Mouse (Mus musculus) spleen, postnatal 14 days (tissue): ENCODE data around the gene Taar3.

ENCODE experiments used
- DNase-seq, 2 experiments: peaks; one replicate each; pipeline ENCODE4 v3.0.0; 2021 to 2022; ENCODE audit warnings: low spot score in 2 of 2

Gene Taar3

DNA sequence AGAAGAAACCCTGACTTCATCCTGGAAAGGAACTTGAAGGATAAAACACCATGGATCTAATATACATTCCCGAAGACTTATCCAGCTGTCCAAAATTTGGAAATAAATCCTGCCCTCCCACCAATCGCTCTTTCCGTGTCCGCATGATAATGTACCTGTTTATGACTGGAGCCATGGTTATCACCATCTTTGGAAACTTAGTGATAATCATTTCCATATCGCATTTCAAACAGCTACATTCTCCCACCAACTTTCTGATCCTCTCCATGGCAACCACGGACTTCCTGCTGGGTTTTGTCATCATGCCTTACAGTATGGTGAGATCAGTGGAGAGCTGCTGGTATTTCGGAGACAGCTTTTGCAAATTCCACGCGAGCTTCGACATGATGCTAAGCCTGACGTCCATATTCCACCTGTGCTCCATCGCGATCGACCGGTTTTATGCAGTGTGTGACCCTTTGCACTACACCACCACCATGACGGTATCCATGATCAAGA lies at the start of gene Taar3:
TSS of gene Taar3 (plus strand) at position 51 of the 498 bp plus-strand sequence.
- no peak for DNase-seq

- no peak for DNase-seq
Observed at GRCm38 (mm10) chr10:23901119-23901518, 48.2 kb upstream of the Taar3 start.

DNA sequence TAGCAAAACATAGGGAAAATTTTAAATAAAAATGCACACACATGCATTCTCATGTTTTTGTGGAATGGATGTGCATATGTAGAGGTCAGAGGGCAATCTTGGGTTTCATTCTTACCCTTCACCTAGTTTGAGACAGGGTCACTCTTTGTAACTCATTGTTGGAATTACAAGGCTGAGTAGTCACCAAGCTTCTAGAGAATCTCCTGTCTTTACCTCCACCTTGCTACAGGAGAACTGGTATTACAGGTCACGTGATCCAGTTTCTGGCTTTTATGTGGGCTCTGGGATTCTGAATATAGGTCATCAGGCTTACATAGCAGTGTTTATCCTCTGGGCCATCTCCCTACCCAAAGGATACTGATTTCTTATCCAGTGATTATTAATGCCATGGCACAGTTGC lies 43.7 kb upstream of the Taar3 start:
- DNase-seq: no peak

DNA sequence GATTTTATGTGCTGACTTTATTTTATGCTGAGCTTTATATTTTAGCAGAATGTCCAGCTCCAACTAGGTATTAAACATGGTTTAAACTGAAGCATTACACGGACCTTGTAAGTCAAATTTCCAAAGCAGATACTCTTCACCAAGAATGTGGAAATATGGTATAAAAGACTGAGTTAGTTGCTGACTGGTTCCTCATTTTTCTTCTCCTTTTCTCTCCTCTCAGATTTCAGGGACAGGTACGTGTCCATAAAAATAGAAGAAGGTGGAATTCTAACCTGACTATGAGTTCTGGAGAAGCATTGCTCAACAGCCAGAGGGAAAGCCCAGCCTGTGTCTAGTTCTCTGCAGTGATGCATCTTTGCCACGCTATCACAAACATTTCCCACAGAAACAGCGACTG lies 29.3 kb upstream of the Taar3 start, which contains the start of gene Taar1:
TSS of gene Taar1 (plus strand) at position 301 of the 400 bp plus-strand sequence.
- DNase-seq: no peak

GRCm38 (mm10) chr10:23922468-23922867 lies 26.9 kb upstream of the Taar3 start:
- DNase-seq: no peak

- DNase-seq: no peak
Observed at GRCm38 (mm10) chr10:23923941-23924340, 25.4 kb upstream of the Taar3 start.

DNA sequence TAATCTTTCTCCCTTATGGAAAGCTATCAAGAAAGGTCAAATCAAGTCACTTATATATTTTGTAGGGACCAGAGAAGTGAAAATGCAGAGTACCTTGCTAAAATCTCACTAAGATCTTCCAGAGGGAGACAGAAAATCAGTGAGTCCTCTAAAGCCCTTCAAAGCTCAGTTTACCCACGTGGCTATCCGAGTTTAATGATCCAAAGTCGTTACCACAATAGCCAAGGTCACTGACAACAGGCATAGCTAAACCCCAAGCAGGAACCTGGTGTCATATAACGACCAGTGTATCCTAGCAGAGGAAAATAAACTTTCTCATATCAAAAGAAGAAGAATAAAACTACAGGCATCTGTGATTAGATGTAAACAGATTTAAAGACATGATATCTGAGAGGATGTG lies 11.7 kb upstream of the Taar3 start:
- DNase-seq: no peak

GRCm38 (mm10) chr10:23938312-23938711 lies 11.0 kb upstream of the Taar3 start, which contains the start of gene Taar2:
Taar2 (plus strand) TSS chr10:23938572.
- DNase-seq: no peak

- no peak for DNase-seq
Observed at GRCm38 (mm10) chr10:23942465-23942864, 6.9 kb upstream of the Taar3 start.

- no peak for DNase-seq
Observed at GRCm38 (mm10) chr10:23948026-23948425, 1.3 kb upstream of the Taar3 start.

GRCm38 (mm10) chr10:23951714-23952113 lies 2.4 kb downstream of the Taar3 start:
- no peak for DNase-seq

DNA sequence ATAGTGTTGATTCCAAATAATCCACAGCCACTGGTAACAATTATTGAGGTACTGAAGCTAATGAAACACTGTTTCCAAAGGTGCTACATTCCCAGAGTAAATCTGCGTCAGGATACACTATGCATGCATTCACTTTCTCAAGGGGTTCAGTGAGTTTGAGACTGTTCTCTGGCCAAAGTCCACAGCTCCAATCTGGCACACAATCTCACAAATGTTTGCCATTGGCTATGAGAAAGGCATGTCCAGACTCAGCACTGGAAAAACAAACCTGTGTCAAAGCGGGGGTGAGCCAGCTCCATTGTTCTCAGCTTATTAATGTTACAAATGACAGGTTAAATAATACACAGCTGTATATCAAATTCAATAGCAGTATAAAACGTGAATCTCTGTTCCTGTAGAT lies 9.7 kb downstream of the Taar3 start:
- no peak for DNase-seq

GRCm38 (mm10) chr10:23960444-23960915 lies 11.1 kb downstream of the Taar3 start, which contains the start of gene Taar4:
Taar4 (plus strand) TSS chr10:23960494.
- no peak for DNase-seq

- DNase-seq: no peak
Observed at GRCm38 (mm10) chr10:23963444-23963843, 14.1 kb downstream of the Taar3 start.

- DNase-seq: no peak
Observed at GRCm38 (mm10) chr10:23964921-23965610, 15.7 kb downstream of the Taar3 start.

DNA sequence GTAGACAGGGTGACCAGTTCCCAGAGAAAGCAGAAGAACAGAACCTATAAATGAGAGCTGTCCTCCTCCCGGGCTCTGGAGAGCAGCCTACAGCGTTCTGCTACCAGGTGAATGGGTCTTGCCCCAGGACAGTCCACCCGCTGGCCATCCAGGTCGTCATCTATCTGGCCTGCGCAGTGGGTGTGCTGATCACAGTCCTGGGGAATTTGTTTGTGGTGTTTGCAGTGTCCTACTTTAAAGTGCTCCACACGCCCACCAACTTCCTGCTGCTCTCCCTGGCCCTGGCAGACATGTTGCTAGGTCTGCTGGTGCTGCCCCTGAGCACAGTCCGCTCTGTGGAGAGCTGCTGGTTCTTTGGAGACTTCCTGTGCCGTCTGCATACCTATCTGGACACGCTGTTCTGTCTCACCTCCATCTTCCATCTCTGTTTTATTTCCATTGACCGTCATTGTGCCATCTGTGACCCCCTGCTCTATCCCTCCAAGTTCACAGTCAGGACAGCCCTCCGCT lies 21.4 kb downstream of the Taar3 start, which contains the start of gene Taar5:
TSS of gene Taar5 (plus strand) at position 51 of the 510 bp plus-strand sequence.
- no peak for DNase-seq

DNA sequence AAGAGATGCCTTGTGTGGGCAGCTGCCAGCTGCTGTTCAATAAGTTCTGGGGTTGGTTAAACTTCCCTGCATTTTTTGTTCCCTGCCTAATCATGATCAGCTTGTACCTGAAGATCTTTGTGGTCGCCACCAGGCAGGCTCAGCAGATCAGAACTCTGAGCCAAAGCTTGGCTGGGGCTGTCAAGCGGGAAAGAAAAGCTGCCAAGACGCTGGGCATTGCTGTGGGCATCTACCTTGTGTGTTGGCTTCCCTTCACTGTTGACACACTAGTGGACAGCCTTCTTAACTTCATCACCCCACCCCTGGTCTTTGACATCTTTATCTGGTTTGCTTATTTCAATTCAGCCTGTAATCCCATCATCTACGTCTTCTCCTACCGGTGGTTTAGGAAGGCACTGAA lies 21.9 kb downstream of the Taar3 start:
- DNase-seq: no peak

DNA sequence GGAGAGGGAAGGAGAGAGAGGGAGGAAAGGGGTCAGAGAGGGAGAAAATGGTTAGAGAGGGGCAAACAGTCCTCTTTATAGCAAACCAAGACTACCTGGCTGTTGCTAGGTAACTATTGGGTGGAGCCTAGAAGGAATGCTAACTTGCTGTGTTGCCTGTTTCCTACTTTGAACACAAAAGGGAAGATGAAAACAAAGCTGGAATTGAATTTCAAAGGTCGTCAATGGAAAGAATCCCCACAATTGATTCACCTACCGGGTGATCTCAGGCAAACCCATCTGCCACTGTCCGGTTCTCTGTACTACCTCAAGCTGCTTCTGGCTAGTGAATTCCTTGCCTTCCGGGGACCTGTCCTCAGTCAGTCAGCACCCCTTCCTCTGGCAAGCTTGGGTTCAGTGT lies 28.6 kb downstream of the Taar3 start:
- no peak for DNase-seq

DNA sequence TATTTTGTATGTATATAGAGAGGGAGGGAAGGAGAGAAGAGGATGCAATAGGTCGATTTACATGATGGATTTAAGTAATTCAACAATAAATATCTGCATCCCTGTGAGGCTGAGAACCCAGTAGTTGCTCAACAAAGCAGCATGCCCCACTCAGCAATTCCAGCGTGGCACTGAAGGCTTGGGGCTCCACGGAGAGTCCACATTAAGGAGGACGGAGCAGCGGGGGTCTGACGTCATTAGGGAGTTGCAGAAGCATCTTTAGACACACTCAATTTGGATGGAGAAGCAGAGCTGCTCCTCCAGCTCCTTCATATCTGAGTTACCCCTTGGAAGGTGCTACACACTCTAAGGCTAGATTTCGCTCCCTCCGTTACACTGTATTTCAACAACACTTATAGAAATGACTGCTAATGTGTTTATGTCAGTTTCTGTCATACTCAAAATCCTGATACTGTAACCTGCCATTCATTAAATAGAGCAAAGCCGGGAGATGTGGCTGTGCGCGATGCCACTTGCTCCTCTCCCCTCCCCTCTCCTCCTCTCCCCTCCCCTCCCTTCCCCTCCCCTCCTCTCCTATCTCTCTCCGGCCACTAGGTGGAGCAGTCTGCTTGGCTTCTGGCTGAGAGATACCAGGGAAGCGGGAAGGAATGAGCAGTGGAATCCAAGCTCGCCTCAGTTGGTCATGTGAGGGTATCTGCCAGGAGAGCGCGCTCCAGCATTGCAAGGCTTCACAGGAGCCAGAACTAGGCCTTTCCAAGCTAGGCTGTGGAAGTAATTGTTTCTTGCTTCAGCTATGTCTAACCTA lies 29.7 kb downstream of the Taar3 start:
- peak; percentile 11 to 45 for DNase-seq

DNA sequence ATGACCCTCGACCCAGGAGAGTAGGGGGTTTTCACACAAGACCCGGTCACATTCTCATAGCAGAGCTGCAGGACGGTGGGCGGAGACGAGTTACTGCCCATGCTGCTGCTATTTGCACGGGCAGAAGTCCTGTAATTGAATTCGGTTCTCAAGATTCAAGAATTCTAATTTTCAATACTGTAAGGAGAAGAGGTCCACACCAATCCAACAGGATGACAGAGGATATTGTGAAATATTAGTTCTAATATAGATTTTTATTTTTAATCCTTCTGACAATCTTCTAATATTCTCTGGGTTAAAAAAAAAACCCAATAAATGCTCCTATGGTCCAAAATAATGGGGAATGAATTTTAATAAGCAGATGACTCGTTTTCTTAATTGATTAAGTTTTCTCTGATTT lies 36.2 kb downstream of the Taar3 start, which contains the start of gene Taar6:
TSS of gene Taar6 (minus strand) at position 101 of the 400 bp plus-strand sequence.
- no peak for DNase-seq

DNA sequence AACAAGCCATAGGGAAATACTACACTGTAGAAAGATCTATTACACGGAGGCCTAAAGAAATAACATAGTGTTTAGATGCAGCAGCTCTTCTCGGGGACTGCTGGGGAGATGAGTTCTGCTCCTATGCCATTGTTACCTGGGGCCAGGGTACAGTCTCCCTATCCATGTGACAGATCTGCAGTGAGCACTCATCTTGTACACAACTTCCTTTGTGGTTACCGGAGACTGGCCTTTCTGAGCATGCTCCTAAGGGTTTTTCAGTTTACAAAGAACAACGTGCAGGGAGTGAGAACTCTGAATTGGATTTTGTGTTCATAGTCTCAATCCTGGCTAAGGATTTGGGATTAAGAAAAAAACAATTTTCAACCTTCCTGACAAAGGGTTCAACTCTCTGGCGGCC lies 37.1 kb downstream of the Taar3 start:
- no peak for DNase-seq

GRCm38 (mm10) chr10:23993381-23993780 lies 44.0 kb downstream of the Taar3 start, which contains the start of gene Taar7a:
Taar7a (minus strand) TSS chr10:23993481.
- DNase-seq: no peak
